Mouse (Mus musculus) MEL (cell line): Measurements from ENCODE around the gene Rhobtb3. TPM values are rescaled to one million over a fixed set of nuclear protein-coding genes. Genes with fewer than 3 reads are reported as not detected.

Experiments
- DNase-seq: peaks from one replicate; pipeline ENCODE4 v3.0.0; 2011; ENCODE audit warnings: low read depth, low spot score
- H3K27ac ChIP-seq: 2 replicates; pipeline ENCODE4 v1.5.1; 2012; ENCODE audit warnings: low read depth, mild to moderate bottlenecking, control low read depth, low read length, moderate library complexity; ENCODE audit not compliant: control insufficient read depth
- H3K27me3 ChIP-seq, 2 experiments: fragments of 150-350 bp in 1 of 2; sonication (generic) in 1 of 2; 2 replicates each; pipeline ENCODE4 v1.6.1; 2012; ENCODE audit warnings: low read length in 2 of 2, mild to moderate bottlenecking in 2 of 2, improper control_type of control experiment in 1 of 2, moderate library complexity in 1 of 2; ENCODE audit not compliant: insufficient read depth in 2 of 2, control insufficient read depth in 1 of 2
- H3K36me3 ChIP-seq, 2 experiments: 2 replicates each; pipeline ENCODE4 v1.6.1; 2012 to 2014; ENCODE audit warnings: low read length in 2 of 2, improper control_type of control experiment in 1 of 2, inconsistent platforms in 1 of 2, mild to moderate bottlenecking in 1 of 2; ENCODE audit not compliant: insufficient read depth in 2 of 2, control insufficient read depth in 1 of 2
- H3K4me1 ChIP-seq, 2 experiments: fragments of 150-350 bp in 1 of 2; sonication (generic) in 1 of 2; 2 replicates each; pipeline ENCODE4 v1.6.1; 2012; ENCODE audit warnings: low read length in 2 of 2, improper control_type of control experiment in 1 of 2, mild to moderate bottlenecking in 1 of 2; ENCODE audit not compliant: insufficient read depth in 2 of 2, control insufficient read depth in 1 of 2
- H3K4me3 ChIP-seq, 2 experiments: fragments of 150-350 bp in 1 of 2; sonication (generic) in 1 of 2; 2 replicates each; pipeline ENCODE4 v1.5.1; 2012; ENCODE audit warnings: low read depth in 2 of 2, low read length in 2 of 2, mild to moderate bottlenecking in 2 of 2, moderate library complexity in 2 of 2, control low read depth in 1 of 2, improper control_type of control experiment in 1 of 2; ENCODE audit not compliant: control insufficient read depth in 1 of 2, insufficient read depth in 1 of 2
- H3K79me2 ChIP-seq: 2 replicates; pipeline ENCODE4 v1.6.1; 2012; ENCODE audit warnings: mild to moderate bottlenecking, low read length, moderate library complexity; ENCODE audit not compliant: control insufficient read depth, poor library complexity, insufficient read depth
- H3K9ac ChIP-seq: 2 replicates; pipeline ENCODE4 v1.6.1; 2012; ENCODE audit warnings: low read depth, mild to moderate bottlenecking, control low read depth, low read length, moderate library complexity; ENCODE audit not compliant: control insufficient read depth, poor library complexity, severe bottlenecking
- H3K9me3 ChIP-seq: fragments of 150-350 bp; sonication (generic); replicated peaks from 2 replicates; pipeline ENCODE4 v1.6.1; 2012; ENCODE audit warnings: mild to moderate bottlenecking, low read length, improper control_type of control experiment, moderate library complexity; ENCODE audit not compliant: insufficient read depth
- BHLHE40 ChIP-seq: IDR thresholded peaks from 2 replicates; pipeline ENCODE4 v1.6.1; 2012; ENCODE audit warnings: low read depth, mild to moderate bottlenecking, inconsistent platforms, low read length, improper control_type of control experiment, borderline replicate concordance
- CHD1 ChIP-seq: IDR thresholded peaks from 2 replicates; pipeline ENCODE4 v1.6.1; 2012; ENCODE audit warnings: low read depth, mild to moderate bottlenecking, inconsistent platforms, low read length, improper control_type of control experiment
- CHD2 ChIP-seq: IDR thresholded peaks from 2 replicates; pipeline ENCODE4 v1.6.1; 2011; ENCODE audit warnings: low read length, improper control_type of control experiment
- CTCF ChIP-seq, 3 experiments: IDR thresholded peaks in 2 of 3; conservative IDR thresholded peaks in 1 of 3; 2 replicates each; pipeline ENCODE4 v1.5.1; 2011 to 2012; ENCODE audit warnings: low read length in 3 of 3, low read depth in 2 of 3, mild to moderate bottlenecking in 2 of 3, improper control_type of control experiment in 1 of 3, inconsistent platforms in 1 of 3, mixed read lengths in 1 of 3, moderate library complexity in 1 of 3; ENCODE audit not compliant: control insufficient read depth in 1 of 3, insufficient read depth in 1 of 3, poor library complexity in 1 of 3, severe bottlenecking in 1 of 3
- E2F4 ChIP-seq: IDR thresholded peaks from 2 replicates; pipeline ENCODE4 v1.6.1; 2011; ENCODE audit warnings: low read depth, low read length, improper control_type of control experiment, borderline replicate concordance
- ELF1 ChIP-seq: IDR thresholded peaks from 2 replicates; pipeline ENCODE4 v1.6.1; 2014; ENCODE audit warnings: low read depth, mild to moderate bottlenecking, inconsistent platforms, low read length, improper control_type of control experiment, moderate library complexity
- GABPA ChIP-seq: IDR thresholded peaks from 2 replicates; pipeline ENCODE4 v1.6.1; 2012; ENCODE audit warnings: low read depth, mild to moderate bottlenecking, inconsistent platforms, low read length, improper control_type of control experiment, moderate library complexity
- GATA1 ChIP-seq: IDR thresholded peaks from 2 replicates; pipeline ENCODE4 v1.6.1; 2011; ENCODE audit warnings: low read depth, low read length, improper control_type of control experiment
- HCFC1 ChIP-seq: IDR thresholded peaks from 2 replicates; pipeline ENCODE4 v1.6.1; 2012; ENCODE audit warnings: low read depth, mild to moderate bottlenecking, inconsistent platforms, low read length, improper control_type of control experiment, moderate library complexity
- JUND ChIP-seq: IDR thresholded peaks from 2 replicates; pipeline ENCODE4 v1.6.1; 2011; ENCODE audit warnings: low read depth, mild to moderate bottlenecking, improper control_type of control experiment, low read length
- MAX ChIP-seq: IDR thresholded peaks from 2 replicates; pipeline ENCODE4 v1.6.1; 2011; ENCODE audit warnings: low read length, improper control_type of control experiment
- MEF2A ChIP-seq: IDR thresholded peaks from 2 replicates; pipeline ENCODE4 v1.6.1; 2014; ENCODE audit warnings: low read depth, mild to moderate bottlenecking, inconsistent platforms, low read length, improper control_type of control experiment; ENCODE audit not compliant: poor library complexity, insufficient replicate concordance, severe bottlenecking; ENCODE audit errors: extremely low read depth
- MYB ChIP-seq: IDR thresholded peaks from 2 replicates; pipeline ENCODE4 v1.6.1; 2011; ENCODE audit warnings: mild to moderate bottlenecking, low read depth, low read length, improper control_type of control experiment
- NRF1 ChIP-seq: IDR thresholded peaks from 2 replicates; pipeline ENCODE4 v1.6.1; 2014; ENCODE audit warnings: low read depth, mild to moderate bottlenecking, inconsistent platforms, low read length, improper control_type of control experiment, moderate library complexity; ENCODE audit not compliant: poor library complexity, insufficient read depth, severe bottlenecking
- POLR2A ChIP-seq, 2 experiments: IDR thresholded peaks; 2 replicates each; pipeline ENCODE4 v1.6.1; 2011 to 2012; ENCODE audit warnings: low read length in 2 of 2, mild to moderate bottlenecking in 2 of 2, control low read depth in 1 of 2, improper control_type of control experiment in 1 of 2, low read depth in 1 of 2, moderate library complexity in 1 of 2; ENCODE audit not compliant: control insufficient read depth in 1 of 2, insufficient read depth in 1 of 2, poor library complexity in 1 of 2
- POLR2AphosphoS5 ChIP-seq: IDR thresholded peaks from 2 replicates; pipeline ENCODE4 v1.6.1; 2012; ENCODE audit warnings: low read depth, borderline replicate concordance, mild to moderate bottlenecking, inconsistent platforms, low read length, moderate library complexity, mixed read lengths
- RCOR1 ChIP-seq: IDR thresholded peaks from 2 replicates; pipeline ENCODE4 v1.6.1; 2012; ENCODE audit warnings: low read depth, mild to moderate bottlenecking, inconsistent platforms, low read length, improper control_type of control experiment
- SIN3A ChIP-seq: IDR thresholded peaks from 2 replicates; pipeline ENCODE4 v1.6.1; 2012; ENCODE audit warnings: low read length, improper control_type of control experiment, inconsistent platforms
- TAL1 ChIP-seq: IDR thresholded peaks from 2 replicates; pipeline ENCODE4 v1.6.1; 2012; ENCODE audit warnings: mild to moderate bottlenecking, inconsistent platforms, low read length, moderate library complexity, mixed read lengths
- USF1 ChIP-seq: IDR thresholded peaks from 2 replicates; pipeline ENCODE4 v1.6.1; 2014; ENCODE audit warnings: low read depth, mild to moderate bottlenecking, inconsistent platforms, low read length, improper control_type of control experiment, moderate library complexity
- USF2 ChIP-seq, 2 experiments: IDR thresholded peaks; 2 replicates each; pipeline ENCODE4 v1.6.1; 2011 to 2012; ENCODE audit warnings: improper control_type of control experiment in 2 of 2, low read length in 2 of 2, borderline replicate concordance in 1 of 2, inconsistent platforms in 1 of 2, low read depth in 1 of 2, mild to moderate bottlenecking in 1 of 2; ENCODE audit not compliant: insufficient read depth in 1 of 2
- ZKSCAN1 ChIP-seq: IDR thresholded peaks from 2 replicates; pipeline ENCODE4 v1.6.1; 2012; ENCODE audit warnings: low read depth, mild to moderate bottlenecking, inconsistent platforms, low read length, improper control_type of control experiment, moderate library complexity
- ZMIZ1 ChIP-seq: IDR thresholded peaks from 2 replicates; pipeline ENCODE4 v1.6.1; 2012; ENCODE audit warnings: low read depth, mild to moderate bottlenecking, inconsistent platforms, low read length, improper control_type of control experiment, moderate library complexity
- polyA plus RNA-seq, 2 experiments: library from polyadenylated mRNA; stranded (reverse) in 1 of 2; unstranded in 1 of 2; fragments of >175 nt in 1 of 2; fragments of >200 nt in 1 of 2; gene quantifications; 2 replicates each; pipeline versions ENCODE4 v1.2.1 to v1.2.4; 2012; ENCODE audit warnings: low replicate concordance in 2 of 2, low read depth in 1 of 2; ENCODE audit not compliant: insufficient read length in 2 of 2, insufficient read depth in 1 of 2, missing spikeins in 1 of 2
- total RNA-seq: library from RNA; depleted of rRNA; stranded (reverse); fragments of 300-350 nt; gene quantifications from 2 replicates; pipeline ENCODE4 v1.2.3, GENCODE M21; 2012

Rhobtb3 gene
- total and polyA plus RNA-seq, 3 experiments, result not detected

DNA sequence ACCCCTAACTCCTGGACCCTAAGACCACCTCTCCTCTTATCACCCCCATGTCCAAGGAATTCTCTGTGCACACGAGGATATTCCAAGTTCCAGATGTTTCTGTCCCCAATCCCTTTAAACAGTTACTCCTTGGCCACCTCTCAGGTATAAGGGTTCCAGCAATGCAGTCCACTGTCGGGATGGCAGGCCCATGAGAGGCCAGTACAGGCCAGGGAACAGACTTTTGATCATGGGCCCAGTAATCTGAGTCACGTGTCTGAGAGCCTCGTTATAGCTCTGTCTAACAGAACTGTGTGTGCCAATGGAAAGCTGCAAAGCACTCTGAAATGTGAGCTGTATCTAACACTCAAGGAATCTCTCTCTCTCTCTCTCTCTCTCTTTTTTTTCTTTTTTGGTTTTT lies 29.6 kb downstream of the Rhobtb3 start:
- no peak for DNase-seq
- Histone ChIP-seq H3K9me3 (no peaks in the 10 kb centered on the region), H3K79me2 (no peaks in the 10 kb centered on the region), H3K27ac (no peak overlapping the region), H3K4me3 (no peak overlapping the region), H3K9ac (no peak overlapping the region), H3K27me3 (peaks cover 0 to 1% of the 10 kb centered on the region in 2 experiments; a peak in 3 of 4 replicates), H3K4me1 (no peaks in the 10 kb centered on the region), H3K36me3 (no peaks in the 10 kb centered on the region)
- TF ChIP-seq CHD1 (no peak), MEF2A (no peak), TAL1 (no peak), ELF1 (no peak), E2F4 (no peak), JUND (no peak), MAX (no peak), NRF1 (no peak), ZMIZ1 (no peak), GABPA (no peak), GATA1 (no peak), BHLHE40 (no peak), POLR2A (IDR thresholded peaks at IDR 0.05; ENCODE audit: control insufficient read depth in 1 of 2, insufficient read depth in 1 of 2, low read depth in 1 of 2, low read length in 2 of 2, poor library complexity in 1 of 2) (no peak)

DNA sequence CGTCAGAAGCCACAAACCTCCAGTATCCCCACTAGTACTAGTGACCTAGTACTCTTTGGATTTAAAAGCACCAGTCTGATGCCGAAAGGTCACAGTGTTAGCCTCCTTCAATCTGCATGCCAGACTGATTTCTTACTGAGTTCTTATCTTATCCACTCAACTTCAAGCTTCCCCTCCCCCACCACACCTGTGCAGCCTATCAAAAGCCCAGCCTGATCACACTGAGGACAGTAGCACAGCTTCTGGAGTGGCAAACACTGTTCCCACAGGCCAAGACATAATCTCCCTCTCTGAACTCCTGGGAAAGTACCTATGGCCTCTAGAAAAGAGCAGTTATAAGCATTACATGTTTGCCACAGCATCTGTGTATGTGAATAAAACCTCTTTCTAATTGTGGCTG lies 35.5 kb downstream of the Rhobtb3 start:
- H3K4me1 ChIP-seq, result no peaks in the 10 kb centered on the region
- H3K27me3 ChIP-seq, result no peaks in the 10 kb centered on the region; a peak in 1 of 4 replicates
- no peaks in the 10 kb centered on the region for H3K9me3 ChIP-seq
- no peak overlapping the region for H3K9ac ChIP-seq
- no peak overlapping the region for H3K27ac ChIP-seq
- no peak for DNase-seq
- no peaks in the 10 kb centered on the region for H3K79me2 ChIP-seq
- no peaks in the 10 kb centered on the region for H3K36me3 ChIP-seq
- no peak overlapping the region for H3K4me3 ChIP-seq
- TF ChIP-seq SIN3A, result no peak
- TF ChIP-seq HCFC1, result no peak
- TF ChIP-seq MAX, result no peak
- no peak for TF ChIP-seq USF1
- TF ChIP-seq MYB, result no peak
- no peak for TF ChIP-seq BHLHE40
- no peak for TF ChIP-seq RCOR1
- TF ChIP-seq TAL1, result no peak
- TF ChIP-seq CHD2, result no peak
- TF ChIP-seq POLR2AphosphoS5, result no peak
- TF ChIP-seq ZKSCAN1, result no peak
- TF ChIP-seq USF2 (IDR thresholded peaks at IDR 0.05; ENCODE audit: borderline replicate concordance in 1 of 2, insufficient read depth in 1 of 2, low read depth in 1 of 2, low read length in 2 of 2), result no peak
- TF ChIP-seq GATA1, result no peak
- no peak for TF ChIP-seq CHD1
- no peak for TF ChIP-seq CTCF (IDR thresholded peaks at IDR 0.05 in 2 of 3, conservative IDR thresholded peaks at IDR 0.05 in 1 of 3; ENCODE audit: control insufficient read depth in 1 of 3, insufficient read depth in 1 of 3, low read depth in 2 of 3, low read length in 3 of 3, poor library complexity in 1 of 3, severe bottlenecking in 1 of 3)
- TF ChIP-seq, all 39 proteins: peak for 0
